Comparison of ENCODE assay signal across 32 mouse cellular contexts in genomic region chr5:92087469-92087868, GRCm38 (mm10). TPM values are rescaled to one million over a fixed set of nuclear protein-coding genes. Genes with fewer than 3 reads are reported as not detected.
"Had no signal": no experiment of that assay in that cellular context is flagged by ENCODE, and none has a peak within 500 bp of the region (broad histone marks: within the 10 kb centered on the region; RNA-seq: fewer than 3 reads in every experiment).

No protein-coding gene starts in this region.

- ATAC-seq: liver, embryonic 12.5 days; liver, postnatal 0 days; lung, postnatal 0 days; midbrain, embryonic 13.5 days; midbrain, embryonic 15.5 days; midbrain, embryonic 16.5 days had no signal

- H3K27me3 ChIP-seq: limb, embryonic 12.5 days; limb, embryonic 13.5 days; limb, embryonic 15.5 days; liver, embryonic 12.5 days; liver, embryonic 13.5 days; liver, embryonic 15.5 days; lung, embryonic 15.5 days; megakaryocyte, embryonic 14.5 days; midbrain, embryonic 12.5 days; midbrain, embryonic 13.5 days; midbrain, embryonic 15.5 days; neural tube, embryonic 12.5 days had no signal

- DNase-seq: left cerebral cortex, postnatal 4 days; liver; liver, embryonic 13.5 days; liver, postnatal 0 days; lung, adult 18-20 months; lung, adult 2 months; lung, embryonic 14.5 days; lung, postnatal 10 days; lung, postnatal 14 days; lung, postnatal 36 days; lung, postnatal 4 days; midbrain, embryonic 14.5 days had no signal

- H3K4me3 ChIP-seq: limb, embryonic 10.5 days; limb, embryonic 12.5 days; limb, embryonic 13.5 days; limb, embryonic 15.5 days; liver, embryonic 12.5 days; liver, embryonic 13.5 days; liver, embryonic 15.5 days; lung, embryonic 15.5 days; megakaryocyte, embryonic 14.5 days; midbrain, embryonic 10.5 days; midbrain, embryonic 12.5 days; midbrain, embryonic 13.5 days; midbrain, embryonic 15.5 days; myocyte; neural tube, embryonic 12.5 days had no signal

- H3K9me3 ChIP-seq: limb, embryonic 10.5 days; limb, embryonic 12.5 days; limb, embryonic 13.5 days; limb, embryonic 15.5 days; liver, embryonic 12.5 days; liver, embryonic 13.5 days; liver, embryonic 15.5 days; lung, embryonic 15.5 days; midbrain, embryonic 12.5 days; midbrain, embryonic 13.5 days; midbrain, embryonic 15.5 days; neural tube, embryonic 12.5 days had no signal

- H3K27ac ChIP-seq: limb, embryonic 10.5 days; limb, embryonic 12.5 days; limb, embryonic 13.5 days; limb, embryonic 15.5 days; liver, embryonic 12.5 days; liver, embryonic 13.5 days; liver, embryonic 14.5 days; liver, embryonic 15.5 days; lung, embryonic 15.5 days; macrophage; midbrain, embryonic 10.5 days; midbrain, embryonic 12.5 days; midbrain, embryonic 13.5 days; midbrain, embryonic 15.5 days; neural tube, embryonic 12.5 days had no signal

- H3K9ac ChIP-seq: limb, embryonic 12.5 days; limb, embryonic 13.5 days; limb, embryonic 15.5 days; liver, embryonic 12.5 days; liver, embryonic 13.5 days; liver, embryonic 14.5 days; liver, embryonic 15.5 days; liver, postnatal 0 days; lung, embryonic 14.5 days; lung, embryonic 15.5 days; midbrain, embryonic 12.5 days; midbrain, embryonic 13.5 days; midbrain, embryonic 15.5 days; neural tube, embryonic 12.5 days had no signal

- H3K4me1 ChIP-seq: limb, embryonic 10.5 days; lung, embryonic 15.5 days; midbrain, embryonic 12.5 days had no signal

- H3K4me2 ChIP-seq: limb, embryonic 12.5 days; limb, embryonic 13.5 days; limb, embryonic 15.5 days; liver, embryonic 12.5 days; liver, embryonic 13.5 days; liver, embryonic 15.5 days; lung, embryonic 14.5 days; lung, embryonic 15.5 days; midbrain, embryonic 11.5 days; midbrain, embryonic 12.5 days; midbrain, embryonic 13.5 days; midbrain, embryonic 15.5 days; neural tube, embryonic 12.5 days had no signal

- H3K36me3 ChIP-seq: limb, embryonic 10.5 days; limb, embryonic 12.5 days; limb, embryonic 13.5 days; limb, embryonic 15.5 days; liver, embryonic 12.5 days; liver, embryonic 13.5 days; liver, embryonic 15.5 days; lung, embryonic 15.5 days; midbrain, embryonic 10.5 days; midbrain, embryonic 12.5 days; midbrain, embryonic 13.5 days; midbrain, embryonic 15.5 days; neural tube, embryonic 12.5 days had no signal

RNA-seq across cellular contexts. Expression of gene Cdkl2, which starts 43.8 kb away (rescaled TPM):
- total RNA-seq: megakaryocyte progenitor cell, adult 5-6 weeks had no signal
